Mouse (Mus musculus): ENCODE measurements around the gene Adra1b.

Gene Adra1b

GRCm38 (mm10) chr11:43820552-43821460 lies 80.2 kb downstream of the Adra1b start:
- no peak for DNase-seq (ENCODE audit: low read depth, low spot score)

- no peak for DNase-seq (ENCODE audit: low read depth, low spot score)
Observed at GRCm38 (mm10) chr11:43817368-43817923, 83.6 kb downstream of the Adra1b start.

GRCm38 (mm10) chr11:43812535-43812934 lies 88.5 kb downstream of the Adra1b start:
- no peak for DNase-seq (ENCODE audit: low read depth, low spot score)

GRCm38 (mm10) chr11:43807732-43808131 lies 93.3 kb downstream of the Adra1b start:
- DNase-seq (ENCODE audit: low read depth, low spot score), result no peak

- DNase-seq (ENCODE audit: low read depth, low spot score), result no peak
Observed at GRCm38 (mm10) chr11:43795992-43796391, 105.0 kb downstream of the Adra1b start.

- no peak for DNase-seq (ENCODE audit: low read depth, low spot score)
Observed at GRCm38 (mm10) chr11:43790446-43790845, 110.6 kb downstream of the Adra1b start.

GRCm38 (mm10) chr11:43783772-43784171 lies 117.2 kb downstream of the Adra1b start:
- peak; percentile 20 for DNase-seq (ENCODE audit: low read depth, low spot score)

- no peak for DNase-seq (ENCODE audit: low read depth, low spot score)
Observed at GRCm38 (mm10) chr11:43783106-43783505, 117.9 kb downstream of the Adra1b start.

DNA sequence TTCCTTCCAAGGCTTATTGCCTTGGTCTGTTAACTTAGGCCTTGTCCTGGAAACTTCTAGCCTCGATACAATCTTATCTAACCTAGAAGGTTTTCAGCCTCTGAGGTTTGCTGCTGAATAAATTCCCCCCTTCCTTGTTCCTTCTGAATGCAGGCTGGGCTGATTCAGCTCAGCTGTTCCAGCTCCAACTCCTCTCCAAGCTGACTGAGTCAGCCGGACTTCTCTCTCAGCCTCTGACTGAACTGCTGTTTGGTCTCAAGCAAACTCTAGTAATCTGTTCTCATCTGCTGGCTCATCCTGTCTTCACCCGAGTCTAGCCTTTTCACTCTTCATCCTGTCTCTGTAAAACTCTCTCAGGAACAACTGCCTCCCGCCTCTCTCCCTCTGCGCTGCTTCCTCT lies 121.5 kb downstream of the Adra1b start:
- no peak for DNase-seq (ENCODE audit: low read depth, low spot score)

DNA sequence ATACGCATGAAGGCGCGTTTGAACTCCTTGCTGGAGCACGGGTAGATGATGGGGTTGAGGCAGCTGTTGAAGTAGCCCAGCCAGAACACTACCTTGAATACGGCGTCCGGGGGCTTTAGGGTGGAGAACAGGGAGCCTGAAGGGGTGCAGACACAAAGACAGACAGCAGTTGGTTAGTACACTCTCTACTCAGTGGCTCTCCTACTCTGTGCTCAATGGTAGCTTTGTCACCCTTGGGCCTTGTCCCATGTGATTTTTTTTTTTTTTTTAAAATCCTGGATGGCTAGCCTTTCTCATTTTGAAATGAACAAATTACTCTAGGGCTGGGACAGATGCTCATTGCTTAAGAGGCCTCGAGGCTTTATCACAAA lies 124.7 kb downstream of the Adra1b start:
- DNase-seq (ENCODE audit: low read depth, low spot score), result no peak

GRCm38 (mm10) chr11:43775469-43776323 lies 125.3 kb downstream of the Adra1b start:
- no peak for DNase-seq (ENCODE audit: low read depth, low spot score)

- no peak for DNase-seq (ENCODE audit: low read depth, low spot score)
Observed at GRCm38 (mm10) chr11:43773725-43774124, 127.3 kb downstream of the Adra1b start.

DNA sequence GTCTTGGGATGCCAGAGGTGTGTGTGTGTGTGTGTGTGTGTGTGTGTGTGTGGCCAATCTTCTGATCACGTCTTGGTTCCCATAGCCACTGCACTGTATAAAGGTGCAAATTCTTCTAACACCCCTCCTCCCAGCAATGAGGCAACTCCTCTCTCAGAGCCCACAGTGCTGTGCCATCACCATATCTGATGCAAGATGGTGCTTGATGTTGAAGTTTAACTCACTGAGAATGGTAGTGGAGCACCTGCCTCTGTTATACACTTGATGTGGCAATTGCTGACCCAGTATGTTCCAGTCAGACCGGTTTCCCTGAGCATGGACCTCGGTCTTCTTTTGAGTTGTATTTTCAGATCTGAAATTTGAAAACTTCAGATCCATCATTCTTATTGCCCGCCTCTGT lies 130.9 kb downstream of the Adra1b start:
- no peak for DNase-seq (ENCODE audit: low read depth, low spot score)

DNA sequence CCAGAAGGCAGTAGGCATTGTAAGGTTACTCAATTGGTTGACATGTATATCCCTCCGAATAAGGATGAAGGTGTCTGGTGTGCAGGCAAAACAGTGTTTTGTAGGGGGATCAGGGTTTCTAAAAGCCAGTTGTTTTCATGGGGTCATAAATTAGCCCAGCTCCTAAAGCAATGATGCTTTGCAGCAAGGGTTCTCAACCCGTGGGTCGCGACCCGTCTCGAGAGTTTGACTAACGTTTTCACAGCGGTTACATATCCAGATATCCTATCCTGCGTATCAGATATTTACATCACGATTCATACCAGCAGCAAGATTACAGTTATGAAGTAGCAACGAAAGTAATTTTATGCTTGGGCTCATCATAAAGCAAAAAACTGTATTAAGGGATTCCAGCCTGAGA lies 133.3 kb downstream of the Adra1b start:
- DNase-seq (ENCODE audit: low read depth, low spot score), result no peak

DNA sequence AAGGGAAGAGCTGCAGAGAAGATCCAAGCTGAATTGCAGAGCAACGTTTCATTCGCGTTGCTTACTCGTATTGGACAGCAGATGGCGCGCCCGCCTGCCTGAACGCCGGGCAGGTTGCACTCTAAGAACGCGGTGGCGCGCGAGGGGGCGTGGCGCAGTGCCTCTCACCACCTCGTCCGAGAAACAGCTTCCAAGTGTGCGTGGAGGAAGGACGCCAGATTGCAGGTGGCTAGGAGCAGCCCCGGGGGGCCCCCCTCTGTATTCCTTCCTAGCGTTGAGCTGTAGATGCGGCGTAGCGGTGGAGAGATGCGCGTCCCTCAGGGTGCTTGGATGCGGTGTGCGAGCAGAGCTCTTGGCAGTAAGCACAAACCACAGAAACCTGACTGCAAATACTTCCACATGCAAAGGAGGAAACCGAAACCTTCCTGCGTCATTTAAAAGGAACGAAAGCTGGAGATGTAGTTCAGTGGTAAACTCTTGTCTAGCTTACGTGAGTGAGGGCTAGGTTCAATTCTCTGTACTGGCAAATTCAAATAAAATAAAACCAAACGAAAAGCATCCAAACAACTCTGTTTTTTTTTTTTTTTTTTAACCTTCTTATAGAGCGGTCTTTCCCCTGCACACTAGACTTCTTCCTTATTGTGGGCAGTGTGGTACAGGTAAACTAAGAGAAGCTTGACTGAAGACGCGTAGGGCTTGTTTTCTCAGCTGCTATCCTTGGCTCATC lies 133.9 kb downstream of the Adra1b start:
- DNase-seq (ENCODE audit: low read depth, low spot score), result peak; percentile 87

DNA sequence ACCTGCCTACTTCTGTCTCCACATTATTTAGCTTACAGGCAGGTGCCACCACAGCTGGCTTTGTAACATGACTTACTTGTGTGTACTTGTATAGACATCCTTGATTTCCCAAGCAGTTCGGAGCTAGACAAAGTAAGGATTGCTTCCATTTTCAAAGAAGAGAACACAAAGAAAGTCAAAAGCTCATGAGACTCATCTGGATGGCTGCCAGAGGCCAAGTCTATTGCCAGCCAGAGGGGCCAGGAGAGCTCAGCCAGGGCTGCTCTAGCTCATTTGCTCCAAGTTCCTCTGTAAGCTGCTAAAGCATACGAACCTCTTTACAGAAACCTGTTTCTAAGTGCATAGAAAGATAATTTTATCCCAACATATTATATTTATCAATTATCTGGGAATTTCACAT lies 142.6 kb downstream of the Adra1b start:
- DNase-seq (ENCODE audit: low read depth, low spot score), result no peak

DNA sequence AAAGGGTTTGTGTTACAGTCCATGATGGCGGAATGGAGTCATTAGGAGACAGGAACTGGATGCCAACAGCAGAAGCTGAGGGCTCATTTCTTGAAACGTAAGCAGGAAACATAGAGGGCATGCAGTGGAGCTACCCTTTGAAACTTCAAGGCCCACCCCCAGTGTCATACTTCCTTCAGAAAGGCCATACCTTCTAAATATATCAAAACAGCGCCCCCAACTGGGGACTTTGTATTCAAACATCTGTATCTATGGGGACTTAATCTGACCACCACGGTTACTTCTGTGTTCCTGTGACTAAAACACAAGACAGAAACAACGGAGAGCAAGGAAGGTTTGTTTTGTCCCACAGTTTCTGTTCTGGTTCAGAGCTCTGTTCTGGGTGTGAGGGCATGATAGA lies 145.6 kb downstream of the Adra1b start:
- DNase-seq (ENCODE audit: low read depth, low spot score), result peak; percentile 25

DNA sequence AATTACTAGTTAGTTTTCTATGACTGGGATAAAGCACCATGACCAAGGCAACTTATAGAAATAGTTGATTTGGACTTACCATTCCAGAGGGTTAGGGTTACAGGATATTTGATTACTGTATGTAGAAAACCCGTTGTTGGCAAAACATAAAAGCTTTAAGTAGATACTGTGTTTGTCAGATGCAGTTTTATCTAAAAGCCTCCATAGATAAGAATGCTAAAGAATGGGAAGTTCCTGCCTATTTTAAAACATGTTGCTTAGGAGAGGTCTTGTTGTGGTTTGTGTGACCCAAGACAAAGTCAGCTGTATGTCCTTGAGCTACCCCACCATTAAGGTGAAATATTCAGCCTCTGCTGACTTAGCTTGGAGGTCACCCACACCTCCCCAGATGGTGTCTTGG lies 146.4 kb downstream of the Adra1b start:
- DNase-seq (ENCODE audit: low read depth, low spot score), result no peak

DNA sequence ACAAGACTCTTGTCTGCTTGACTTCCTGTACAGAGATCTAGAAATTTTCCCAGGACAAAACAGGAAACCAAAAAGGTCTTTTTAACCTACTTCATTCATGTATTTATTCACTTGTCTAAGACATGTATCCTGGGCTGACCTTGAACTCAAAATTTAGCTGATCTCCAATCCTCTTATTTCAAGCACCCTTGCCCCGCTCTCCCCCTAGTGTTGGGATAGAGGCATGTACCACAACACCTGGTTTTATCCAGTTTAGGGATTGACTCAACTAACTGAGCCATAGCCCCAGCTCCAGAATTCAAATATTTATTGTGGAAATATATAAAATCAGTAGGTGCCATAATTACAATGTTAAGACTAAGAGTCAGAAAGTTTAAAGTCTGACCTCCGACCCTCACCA lies 149.5 kb downstream of the Adra1b start:
- no peak for DNase-seq (ENCODE audit: low read depth, low spot score)

GRCm38 (mm10) chr11:43747233-43748226 lies 153.5 kb downstream of the Adra1b start, which contains the start of gene Ttc1:
Gene Ttc1, minus strand, starts transcription at chr11:43748008.
- DNase-seq (ENCODE audit: low read depth, low spot score), result peak; percentile 97

Data from CD4-positive helper T cell, adult 2 months (primary cell).